Mouse (Mus musculus): ENCODE measurements around the gene Fyn.

- no peak for TF ChIP-seq POLR2A (IDR thresholded peaks at IDR 0.05; ENCODE audit: extremely low read depth, insufficient read depth, low read length)
- TF ChIP-seq CTCF (IDR thresholded peaks at IDR 0.05; ENCODE audit: low read depth, low read length) = no peak
These were observed 26.9 kb downstream of the Fyn start for GRCm38 (mm10) chr10:39395544-39395943.
